Mouse (Mus musculus) thymus, adult 18-20 months (tissue): Measurements from ENCODE around the gene Zcchc2.

Experiments
- DNase-seq, 2 experiments: peaks; one replicate each; pipeline ENCODE4 v3.0.0; 2022; ENCODE audit warnings: mixed read lengths in 2 of 2

Gene Zcchc2

DNA sequence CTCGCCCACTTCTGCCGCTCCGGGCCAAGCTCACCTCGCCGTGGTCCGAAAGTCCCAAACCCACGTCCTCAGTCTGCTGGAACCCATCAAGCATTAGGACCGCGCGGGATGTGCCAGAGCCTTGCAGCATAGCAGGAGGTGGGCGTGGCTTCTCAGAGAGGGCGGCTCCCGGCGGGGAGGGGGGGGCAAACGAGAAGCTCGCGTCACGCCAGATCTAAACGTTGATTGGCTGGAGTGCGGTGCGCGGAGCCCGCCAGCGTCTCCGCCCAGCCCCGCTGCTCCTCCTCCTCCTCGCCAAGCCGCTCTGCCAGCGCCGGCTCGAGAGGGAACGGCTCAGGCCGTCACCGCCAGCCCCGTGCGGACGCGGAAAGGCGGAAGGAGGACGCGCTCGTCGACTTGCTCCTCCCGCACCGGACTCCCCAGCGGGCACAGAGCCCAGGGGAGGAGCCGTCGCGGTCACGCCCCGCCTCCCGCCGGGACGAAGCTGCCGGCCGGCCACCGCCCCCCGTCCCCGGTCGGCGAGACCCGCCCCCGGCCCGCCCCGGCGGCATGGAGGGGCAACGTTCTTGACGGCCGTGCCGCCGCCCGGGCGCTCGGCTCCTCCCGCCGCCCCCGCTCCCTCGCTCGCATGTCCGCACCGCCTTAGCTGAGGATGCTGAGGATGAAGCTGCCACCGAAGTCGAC is at the start of gene Zcchc2:
Gene Zcchc2 (plus strand): TSS at position 269 of the 684 bp plus-strand sequence.
- DNase-seq = peak; percentile 97

DNA sequence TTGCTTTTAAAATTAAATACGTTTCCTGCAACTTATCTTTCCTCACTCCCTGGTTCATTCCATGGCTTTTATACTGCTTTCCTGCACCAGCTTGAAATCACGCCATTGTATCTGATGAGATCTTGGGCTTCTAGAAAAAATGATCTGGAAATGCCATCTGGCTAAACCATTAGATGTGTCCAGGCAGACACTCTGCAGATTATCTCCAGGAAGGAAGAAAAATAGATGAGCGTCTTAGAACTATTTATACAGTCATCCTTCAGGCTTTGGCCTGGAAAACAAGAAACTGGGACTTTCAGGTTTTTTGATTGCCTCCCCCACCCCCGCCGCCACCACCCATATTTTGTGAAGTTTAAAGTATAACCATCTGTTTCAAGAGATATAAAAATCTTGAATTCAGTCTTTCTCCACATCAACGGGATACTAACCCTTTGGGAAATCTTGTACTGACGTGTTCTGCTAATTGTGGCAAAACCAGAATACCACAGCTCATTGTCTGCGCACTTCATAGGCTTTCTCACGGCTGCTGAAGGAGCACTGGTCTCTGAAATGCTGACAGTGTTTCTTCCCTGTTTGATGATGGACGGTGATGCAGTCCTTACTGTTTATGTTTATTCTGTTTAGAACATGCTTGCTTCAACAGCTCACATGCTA is 45.2 kb upstream of the Zcchc2 start:
- DNase-seq = no peak

GRCm38 (mm10) chr1:105946581-105947540 is 43.3 kb upstream of the Zcchc2 start:
- no peak for DNase-seq

DNA sequence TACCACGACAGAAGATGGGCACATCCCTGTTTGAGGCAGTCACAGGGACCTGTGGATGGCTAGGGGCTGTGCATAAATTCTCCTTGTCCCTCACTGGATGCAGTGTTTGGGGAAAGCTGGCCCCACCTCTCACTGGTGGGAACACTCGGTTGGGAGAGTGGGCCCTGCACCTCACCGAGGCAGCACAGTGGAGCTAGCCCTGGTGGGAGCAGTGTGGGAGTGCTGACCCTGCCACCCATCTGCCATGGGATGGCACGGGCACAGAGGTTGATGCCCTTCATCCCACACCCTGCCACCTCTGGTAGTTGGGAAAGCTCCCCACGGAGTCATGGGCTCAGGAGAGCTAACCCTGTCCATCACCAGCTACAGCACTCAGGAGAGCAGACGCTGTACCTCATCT is 41.9 kb upstream of the Zcchc2 start:
- DNase-seq = no peak

DNA sequence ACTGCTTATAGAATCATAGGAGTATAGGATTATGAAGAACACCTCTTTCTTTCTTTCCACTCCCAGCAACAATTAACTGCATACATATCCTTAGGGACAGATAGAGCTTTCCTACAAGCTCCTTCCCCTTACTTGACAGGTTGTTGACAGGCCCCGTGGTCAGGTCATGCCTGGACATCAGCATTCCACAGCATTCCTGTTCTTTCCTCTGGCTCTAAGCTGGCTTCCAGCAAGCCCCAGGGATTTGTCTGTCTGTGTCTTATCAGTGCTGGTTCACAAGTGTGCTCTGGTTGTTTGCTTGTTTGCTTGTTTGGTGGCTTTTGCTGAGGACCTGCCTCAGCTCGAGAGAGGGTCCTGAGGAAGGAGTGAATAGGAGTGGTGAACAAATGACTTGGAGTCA is 36.6 kb upstream of the Zcchc2 start:
- no peak for DNase-seq

DNA sequence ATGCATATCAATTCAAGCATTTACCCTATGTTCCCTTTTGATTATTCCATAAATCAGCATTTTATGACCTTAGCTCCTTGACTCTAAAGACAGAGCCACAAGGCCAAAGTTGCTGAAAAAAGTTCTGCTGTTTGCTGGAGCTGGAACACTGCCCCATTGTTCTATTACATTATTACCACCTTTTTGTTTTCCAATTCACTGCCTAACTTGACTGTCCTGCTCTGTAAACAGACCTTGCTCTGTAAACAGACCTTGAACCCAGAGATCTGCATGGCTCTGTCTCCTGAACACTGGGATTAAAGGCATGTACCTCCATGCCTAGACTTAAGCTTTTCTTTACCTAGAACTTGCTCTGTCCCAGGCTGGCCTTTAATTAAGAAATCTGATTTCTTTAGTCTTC is 36.2 kb upstream of the Zcchc2 start:
- no peak for DNase-seq

GRCm38 (mm10) chr1:105956057-105956456 is 34.1 kb upstream of the Zcchc2 start:
- DNase-seq = no peak

DNA sequence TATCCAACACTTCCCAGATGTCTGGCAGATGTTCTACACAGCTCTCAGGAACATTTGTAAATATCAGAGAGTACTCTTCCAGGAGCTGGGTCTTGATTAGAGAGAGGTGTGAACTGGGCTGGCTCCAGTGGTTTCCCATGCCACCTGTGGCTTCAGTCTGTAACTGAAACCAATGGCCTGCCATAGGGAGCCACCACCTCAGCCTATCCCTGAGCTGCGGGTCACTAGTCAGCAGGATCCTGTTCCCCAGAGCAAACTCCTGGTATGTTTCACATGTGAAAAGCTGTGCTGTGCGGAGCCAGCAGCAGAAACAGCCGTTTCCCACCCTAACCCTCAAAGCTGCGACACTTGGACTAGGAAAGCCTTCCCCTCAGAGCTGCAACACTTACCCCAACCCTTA is 28.7 kb upstream of the Zcchc2 start:
- no peak for DNase-seq

DNA sequence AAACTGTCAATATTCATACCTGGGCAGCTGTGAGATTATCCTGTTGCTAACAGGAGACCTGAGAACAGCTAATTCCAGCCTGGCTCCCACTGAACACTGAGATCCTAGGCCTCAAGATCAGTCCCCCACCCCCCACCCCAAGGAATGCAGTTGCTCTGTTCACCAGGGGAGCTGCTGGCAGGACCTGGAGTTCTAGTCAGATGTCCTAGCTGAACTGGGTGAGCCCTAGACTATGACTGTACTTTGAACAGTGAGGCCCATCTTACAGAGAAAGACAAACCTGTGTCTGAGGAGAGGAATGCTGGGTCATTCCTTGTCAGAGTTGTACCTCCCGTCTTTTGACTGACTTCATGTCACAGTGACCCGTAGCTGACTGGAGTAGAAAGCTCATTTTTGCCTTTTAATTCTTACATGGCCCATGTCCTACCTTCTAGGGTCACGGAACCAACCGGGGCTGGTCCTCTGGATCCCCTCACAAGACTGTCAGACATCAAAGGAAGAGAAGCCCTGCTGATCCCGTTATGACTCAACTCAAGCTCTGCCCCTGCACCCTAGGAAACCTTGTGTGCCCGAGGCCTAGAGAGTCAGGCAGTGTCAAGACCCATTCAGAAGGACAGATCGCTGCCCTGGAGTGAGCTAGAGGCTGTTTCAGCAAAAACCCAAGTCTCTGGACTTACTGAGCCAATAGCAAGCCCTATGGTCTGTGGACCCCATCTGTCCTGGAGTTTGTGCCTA is 28.0 kb upstream of the Zcchc2 start:
- no peak for DNase-seq

DNA sequence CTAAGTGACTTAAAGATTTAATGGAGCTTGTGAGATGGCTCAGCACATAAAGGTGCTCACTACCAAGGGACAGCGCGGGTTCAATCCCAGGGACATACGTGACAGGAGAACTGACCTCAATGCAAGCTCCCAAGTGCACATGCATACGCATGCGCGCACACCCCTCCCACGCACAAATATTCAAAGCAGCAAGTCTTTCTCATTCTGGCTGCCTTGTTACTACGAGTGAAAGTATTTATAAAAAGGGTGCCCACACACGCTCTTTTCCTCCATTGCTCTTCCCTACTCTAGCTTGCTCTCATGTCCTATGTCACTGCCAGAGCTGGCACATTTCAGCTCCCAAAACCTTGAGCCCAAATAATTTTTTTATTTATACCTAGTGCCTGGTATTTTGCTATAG is 27.4 kb upstream of the Zcchc2 start:
- DNase-seq = no peak

GRCm38 (mm10) chr1:105964514-105964913 is 25.7 kb upstream of the Zcchc2 start:
- DNase-seq = no peak

DNA sequence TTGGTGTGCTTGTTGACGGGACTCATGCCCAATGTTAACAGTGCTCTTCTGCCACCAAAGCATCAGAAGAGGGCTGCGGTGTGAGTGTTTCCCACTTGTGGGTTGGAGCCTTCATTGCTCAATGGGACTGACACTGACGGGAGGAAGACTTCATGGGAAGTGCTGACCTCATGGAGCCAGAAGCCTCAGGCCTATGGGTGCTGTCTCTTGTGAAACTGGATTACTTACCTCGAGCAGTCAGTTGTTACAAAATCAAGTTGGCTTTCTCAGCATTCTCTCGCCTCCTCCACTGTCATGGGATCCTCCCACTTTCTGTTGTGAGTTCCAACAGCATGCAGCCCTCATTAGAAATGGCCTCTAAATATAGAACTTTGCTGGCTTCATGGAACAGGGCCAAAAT is 25.0 kb upstream of the Zcchc2 start:
- DNase-seq = no peak

- peak in 1 of 2 experiments; percentile 13 for DNase-seq
Observed at GRCm38 (mm10) chr1:105971490-105972170, 18.6 kb upstream of the Zcchc2 start.

DNA sequence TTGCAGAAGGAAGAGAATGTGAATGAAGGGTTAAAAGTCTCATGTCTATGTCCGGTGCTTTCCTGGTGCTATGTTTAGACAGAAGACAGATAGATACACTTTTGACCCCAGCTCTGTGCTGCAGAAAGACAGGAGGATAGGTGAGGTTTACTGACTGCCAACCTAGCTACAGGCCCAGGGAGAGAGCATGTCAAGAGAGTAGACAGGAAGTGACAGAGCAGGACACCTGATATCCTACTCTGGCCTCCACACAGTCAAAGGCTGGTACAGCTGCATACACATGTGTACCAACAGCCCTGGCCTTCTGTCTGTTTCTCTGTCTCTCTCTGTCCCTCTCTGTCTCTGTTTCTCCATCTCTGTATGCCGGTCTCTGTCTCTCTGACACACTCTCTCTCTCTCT is 16.2 kb upstream of the Zcchc2 start:
- no peak for DNase-seq

DNA sequence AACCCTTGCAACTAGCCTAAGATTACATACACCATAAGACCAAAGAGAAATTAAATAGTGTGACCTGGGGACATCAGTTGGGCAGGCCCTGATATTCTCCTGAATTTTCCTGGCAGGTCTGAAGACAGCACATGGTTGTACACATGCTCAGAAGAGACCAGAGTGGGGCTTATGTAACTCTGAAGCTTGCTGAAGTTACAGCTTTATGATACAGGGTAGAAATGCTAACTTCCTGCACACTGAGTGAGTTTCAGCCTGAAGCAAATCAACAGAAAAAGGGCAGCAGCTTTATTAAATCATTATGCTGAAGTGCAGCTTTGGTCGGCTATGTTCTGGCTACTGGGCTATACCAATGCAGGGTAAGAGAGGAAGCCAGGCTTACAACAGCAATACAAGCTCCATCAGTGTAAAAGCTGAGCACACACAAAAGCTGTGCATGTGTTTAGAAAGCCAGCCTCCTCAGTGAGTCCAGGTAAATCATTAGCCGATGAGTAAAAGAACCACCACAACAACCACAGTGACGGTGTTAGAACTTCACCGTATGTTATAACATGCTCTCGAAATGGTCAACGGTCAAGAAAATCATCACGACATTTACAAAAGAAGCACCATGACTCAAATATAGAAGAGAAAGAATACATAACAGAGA is 12.6 kb upstream of the Zcchc2 start:
- no peak for DNase-seq

DNA sequence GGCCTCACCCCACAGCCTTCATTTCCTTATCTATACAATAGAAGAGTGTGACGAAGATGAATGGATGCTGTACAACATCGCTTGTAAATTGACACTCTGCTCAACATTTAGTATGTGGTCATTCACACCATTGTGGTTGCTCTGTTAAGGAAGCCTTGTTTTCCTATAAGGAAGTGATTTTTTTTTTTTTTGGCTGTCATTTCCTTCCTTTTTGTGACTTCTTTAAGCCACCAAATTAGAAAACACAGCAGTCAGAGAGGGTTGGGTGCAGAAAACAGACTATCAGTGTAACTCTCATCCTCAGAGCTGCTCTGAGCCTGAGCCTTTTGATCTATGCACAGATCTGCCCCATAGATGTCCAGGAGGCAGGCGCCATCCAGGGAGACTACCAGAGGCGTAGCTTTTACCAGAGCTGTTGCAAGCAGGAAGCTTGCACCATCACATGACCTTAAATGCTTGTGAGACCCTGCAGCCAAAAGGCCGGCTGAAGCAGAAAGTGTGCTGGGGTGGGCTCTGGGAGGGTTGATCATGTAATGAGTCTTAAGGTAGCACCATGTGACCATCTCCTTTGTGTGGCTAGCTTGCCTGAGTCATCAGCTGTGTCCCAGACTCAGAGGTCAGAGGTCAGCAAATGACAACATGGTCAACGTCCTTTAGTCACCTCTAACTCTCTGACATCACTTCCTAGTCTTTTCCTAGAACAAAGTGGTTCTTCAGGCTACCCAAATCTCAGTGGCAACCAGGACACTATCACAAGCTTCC is 9.2 kb upstream of the Zcchc2 start:
- DNase-seq = no peak

GRCm38 (mm10) chr1:105982496-105983364 is 7.5 kb upstream of the Zcchc2 start:
- DNase-seq = no peak

GRCm38 (mm10) chr1:105984172-105984571 is 6.0 kb upstream of the Zcchc2 start:
- DNase-seq = no peak

DNA sequence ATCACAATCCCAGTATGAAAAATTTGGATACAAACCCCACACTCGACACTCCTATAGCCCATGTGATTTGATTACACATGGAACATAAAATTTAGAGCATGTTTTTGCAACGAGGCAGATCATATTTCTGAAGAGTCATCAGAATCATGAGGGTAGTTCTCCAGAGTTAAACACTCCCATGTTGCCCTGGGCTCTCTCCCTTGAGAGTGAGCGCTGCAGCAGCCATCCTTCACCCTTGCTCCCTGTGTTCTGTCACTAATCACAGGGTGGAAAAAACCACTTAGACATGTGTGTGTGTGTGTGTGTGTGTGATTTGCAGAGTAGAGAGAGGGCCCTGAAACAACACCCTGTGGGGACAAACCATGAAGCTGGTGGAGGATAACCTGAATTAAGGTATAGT is 2.0 kb upstream of the Zcchc2 start:
- no peak for DNase-seq
